Mouse (Mus musculus) left cerebral cortex, postnatal 4 days (tissue): ENCODE data around the gene Themis2. TPM values are rescaled to one million over a fixed set of nuclear protein-coding genes. Genes with fewer than 3 reads are reported as not detected.

Experiments
- DNase-seq: peaks from one replicate; pipeline ENCODE4 v3.0.0-alpha.2; 2022
- intact Hi-C: fragments of 180-260 bp; cut with DNase I; formaldehyde crosslinking; loops from one replicate; pipeline ENCODE4 v1.15.1; 2025
- total RNA-seq, 2 experiments: library from RNA; stranded (reverse); gene quantifications; 2 replicates each; pipeline ENCODE4 v1.2.3; 2021

Themis2 gene
- under 1 TPM; 0.52 to 0.81 TPM for total RNA-seq

DNA sequence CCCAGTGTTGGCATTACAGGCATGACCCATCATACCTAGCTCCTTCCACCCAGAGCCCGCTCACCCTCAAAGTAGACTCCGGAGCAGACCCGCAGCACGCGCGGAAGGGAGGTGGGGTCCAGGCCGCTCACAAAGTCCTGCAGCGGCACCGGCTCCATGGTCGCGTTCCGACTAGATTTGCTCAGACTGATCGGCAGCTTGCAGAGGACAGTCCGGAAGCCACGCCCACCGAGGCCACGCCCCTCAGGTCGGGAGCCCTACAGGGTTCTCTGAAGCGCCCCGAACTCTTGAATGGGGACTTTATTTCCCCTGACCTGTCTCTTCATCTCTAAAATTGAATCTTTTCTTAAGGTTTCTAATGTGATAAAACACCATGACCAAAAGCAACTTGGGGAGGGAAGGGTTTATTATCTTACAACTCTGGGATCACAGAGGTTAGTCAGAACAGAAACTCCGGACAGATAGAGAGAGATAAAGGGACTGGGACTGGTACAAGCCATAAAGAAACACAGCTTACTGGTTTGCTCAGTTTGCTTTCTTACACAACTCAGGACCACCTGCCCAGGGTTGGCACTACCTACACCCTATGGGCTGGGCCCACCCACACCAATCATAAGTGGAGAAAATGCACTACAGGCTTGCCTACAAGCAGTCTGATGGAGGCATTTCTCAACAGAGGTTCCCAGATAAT, at the start of gene Themis2:
Gene Themis2, minus strand, starts transcription at position 192 of the 691 bp plus-strand sequence.
- intact Hi-C loops, result no loop called here
- DNase-seq, result peak; percentile 52

- no peak for DNase-seq
- intact Hi-C loops, result no loop called here
These were observed 47.5 kb upstream of the Themis2 start for GRCm38 (mm10) chr4:132843705-132844071.

DNA sequence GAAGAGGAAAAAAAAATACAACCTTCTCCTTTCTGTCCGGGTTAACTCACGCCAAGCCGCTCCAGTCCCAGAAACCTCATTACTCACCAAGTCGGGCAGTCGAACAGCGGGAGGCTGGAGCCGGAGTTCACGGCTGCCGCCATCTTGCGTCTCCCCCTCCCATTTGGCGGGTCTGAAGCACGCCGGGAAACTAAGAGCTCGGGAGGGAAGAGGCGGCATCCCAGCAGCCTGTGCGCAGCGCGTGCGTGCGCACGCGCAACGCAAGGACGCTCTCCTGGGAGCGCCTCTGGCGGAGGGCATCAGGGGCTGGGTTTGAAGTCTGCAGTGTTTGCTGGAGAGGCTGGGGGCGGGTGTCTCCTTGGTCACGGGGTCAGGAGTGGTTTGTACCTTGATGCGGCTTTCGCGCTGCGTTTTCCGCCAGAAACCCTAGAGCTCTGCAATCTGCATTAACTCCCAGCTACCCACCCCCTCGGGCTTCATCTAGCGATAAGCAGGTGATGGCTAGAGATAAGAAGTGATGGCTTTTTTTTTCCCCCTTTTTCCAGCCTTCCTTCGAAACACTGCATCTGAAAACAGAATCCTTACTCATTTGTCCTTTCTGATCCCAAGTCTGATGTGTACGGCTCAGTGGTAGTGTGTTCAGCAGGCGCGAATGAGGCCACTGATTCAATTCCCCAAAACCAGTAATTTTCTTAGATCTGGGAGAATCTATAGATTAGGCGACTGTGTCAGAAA, 47.0 kb upstream of the Themis2 start, which contains the start of gene Ppp1r8:
Gene Ppp1r8, minus strand, starts transcription at position 200 of the 735 bp plus-strand sequence.
- intact Hi-C loops, result no loop called here
- DNase-seq, result peak; percentile 94

- peak; percentile 24 for DNase-seq
- intact Hi-C loops, result no loop called here
These were observed 46.2 kb upstream of the Themis2 start for GRCm38 (mm10) chr4:132842281-132842906.

DNA sequence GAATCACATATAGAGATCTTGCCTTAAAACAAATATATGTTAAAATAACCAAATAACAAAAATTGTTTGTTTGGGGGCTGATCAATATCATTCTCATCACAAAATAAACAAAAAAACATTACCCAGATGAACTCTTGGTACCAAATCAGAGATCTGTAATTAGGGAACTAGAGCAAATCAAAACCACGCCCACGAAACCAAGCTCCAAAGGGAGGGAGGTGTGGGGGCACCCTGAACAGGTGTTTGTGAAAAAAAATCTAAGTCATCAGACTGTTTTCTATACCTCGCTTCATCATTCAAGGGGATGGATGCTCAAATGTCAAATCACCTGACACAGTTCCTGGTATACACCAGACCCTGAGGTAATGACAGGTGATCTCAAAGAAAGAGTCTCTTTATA, 45.3 kb upstream of the Themis2 start:
- no peak for DNase-seq
- intact Hi-C loops, result no loop called here

DNA sequence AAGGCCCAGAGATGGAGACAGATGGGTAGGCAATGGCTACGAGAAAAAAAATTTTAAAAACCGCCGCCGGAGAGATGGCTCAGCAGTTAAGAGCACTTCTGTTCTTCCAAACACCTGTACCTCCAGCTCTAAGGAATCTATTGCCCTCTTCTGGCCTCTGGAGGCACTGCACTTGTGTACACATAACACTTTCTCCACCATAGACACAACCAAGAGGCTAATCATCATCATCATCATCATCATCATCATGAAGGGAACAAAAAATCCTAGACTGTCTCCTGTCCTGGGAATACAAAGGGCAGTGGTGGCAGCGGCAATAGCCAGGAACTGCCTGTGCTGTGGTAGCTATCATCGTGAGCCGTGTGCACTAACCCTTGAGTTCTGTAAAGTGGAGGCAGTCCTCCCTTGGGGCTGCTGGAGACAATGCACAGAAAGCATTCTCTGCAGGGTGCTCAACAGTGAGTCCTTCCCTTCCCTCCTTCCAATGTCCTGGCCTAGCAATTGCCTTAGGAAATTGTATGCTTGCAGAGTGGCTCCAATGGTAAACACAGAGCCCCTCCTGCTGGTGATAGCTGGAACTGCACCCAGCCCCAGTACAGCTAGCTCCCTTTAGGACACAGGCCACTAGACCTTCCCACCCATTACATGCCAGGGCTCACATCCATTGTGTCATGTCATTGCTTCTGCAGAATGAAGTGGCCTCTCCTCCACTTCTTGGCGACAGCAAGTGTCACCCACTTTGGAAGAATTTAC, 27.6 kb upstream of the Themis2 start:
- peak; percentile 57 for DNase-seq
- intact Hi-C loops, result loop anchor here (10.0 kb wide), 1 partner anchor 119 kb away; no protein-coding TSS in a partner anchor

GRCm38 (mm10) chr4:132818442-132818841, 22.3 kb upstream of the Themis2 start:
- no peak for DNase-seq

DNA sequence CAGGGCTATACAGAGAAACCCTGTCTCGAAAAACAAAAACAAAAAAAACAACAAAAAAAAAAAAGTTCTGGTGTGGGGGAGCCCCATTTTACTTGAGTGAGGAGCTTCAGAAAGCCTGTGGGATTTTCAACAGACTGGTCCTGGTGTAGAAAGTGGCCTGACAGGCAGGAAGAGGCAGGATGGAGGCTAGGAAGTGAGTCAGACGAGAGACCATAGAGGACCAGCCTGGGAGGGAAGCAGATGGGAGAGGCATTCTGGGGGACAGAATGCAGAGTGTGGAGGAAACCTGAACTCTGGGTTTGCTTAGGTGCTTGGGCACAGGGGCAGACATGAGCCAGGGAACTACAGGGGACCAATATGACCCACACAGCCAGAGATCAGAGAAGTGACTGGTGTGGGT, 20.7 kb upstream of the Themis2 start:
- intact Hi-C loops, result no loop called here
- DNase-seq, result no peak

More at GRCm38 (mm10) chr4:132818442-132818841, 22.3 kb upstream of the Themis2 start:
- intact Hi-C loops, result no loop called here

- DNase-seq, result no peak
- intact Hi-C loops, result no loop called here
These were observed 20.2 kb upstream of the Themis2 start for GRCm38 (mm10) chr4:132816404-132816803.

DNA sequence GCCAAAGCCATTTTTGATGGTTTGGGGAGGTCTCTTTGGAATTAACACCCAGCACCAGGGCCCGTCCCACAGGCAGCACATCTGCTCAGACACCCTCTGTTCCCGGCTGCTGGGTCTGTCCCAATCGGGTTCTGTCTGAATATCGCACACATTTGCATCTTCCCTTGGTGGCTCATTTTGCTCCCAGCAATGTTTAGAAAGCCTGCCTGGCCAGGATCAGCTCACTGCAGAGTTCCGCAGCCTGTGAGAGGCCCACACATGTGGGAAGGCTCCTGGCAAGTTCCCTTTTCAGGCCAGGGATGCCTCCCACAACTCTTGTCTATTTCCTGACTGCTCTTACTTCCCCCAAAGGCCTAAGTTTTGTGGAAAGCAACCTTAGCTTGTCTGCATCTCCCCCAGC, 13.4 kb upstream of the Themis2 start:
- intact Hi-C loops, result no loop called here
- no peak for DNase-seq

- no peak for DNase-seq
- intact Hi-C loops, result no loop called here
These were observed 11.8 kb upstream of the Themis2 start for GRCm38 (mm10) chr4:132807771-132808641.

- no peak for DNase-seq
- intact Hi-C loops, result no loop called here
These were observed 10.5 kb upstream of the Themis2 start for GRCm38 (mm10) chr4:132806620-132807191.

GRCm38 (mm10) chr4:132805599-132806197, 9.5 kb upstream of the Themis2 start:
- intact Hi-C loops, result no loop called here
- no peak for DNase-seq

GRCm38 (mm10) chr4:132805146-132805545, 9.0 kb upstream of the Themis2 start:
- intact Hi-C loops, result no loop called here
- DNase-seq, result no peak

- intact Hi-C loops, result no loop called here
- DNase-seq, result no peak
These were observed 8.1 kb upstream of the Themis2 start for GRCm38 (mm10) chr4:132804331-132804730.

GRCm38 (mm10) chr4:132803876-132804275, 7.7 kb upstream of the Themis2 start:
- DNase-seq, result no peak
- intact Hi-C loops, result no loop called here

DNA sequence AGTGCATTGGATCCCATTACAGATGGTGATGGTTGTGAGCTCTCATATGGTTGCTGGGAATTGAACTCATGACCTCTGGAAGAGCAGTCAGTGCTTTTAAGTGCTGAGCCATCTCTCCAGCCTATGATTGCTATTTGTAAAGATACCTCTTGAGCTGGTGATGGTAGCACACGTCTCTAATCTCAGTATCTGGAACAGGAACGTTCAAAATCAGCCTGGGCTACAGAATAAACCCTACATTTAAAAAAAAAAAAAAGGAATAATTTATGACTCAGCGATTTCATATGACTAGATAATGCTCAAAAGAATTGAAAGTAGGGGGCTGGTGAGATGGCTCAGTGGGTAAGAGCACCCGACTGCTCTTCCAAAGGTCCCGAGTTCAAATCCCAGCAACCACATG, 7.0 kb upstream of the Themis2 start:
- intact Hi-C loops, result no loop called here
- DNase-seq, result no peak

DNA sequence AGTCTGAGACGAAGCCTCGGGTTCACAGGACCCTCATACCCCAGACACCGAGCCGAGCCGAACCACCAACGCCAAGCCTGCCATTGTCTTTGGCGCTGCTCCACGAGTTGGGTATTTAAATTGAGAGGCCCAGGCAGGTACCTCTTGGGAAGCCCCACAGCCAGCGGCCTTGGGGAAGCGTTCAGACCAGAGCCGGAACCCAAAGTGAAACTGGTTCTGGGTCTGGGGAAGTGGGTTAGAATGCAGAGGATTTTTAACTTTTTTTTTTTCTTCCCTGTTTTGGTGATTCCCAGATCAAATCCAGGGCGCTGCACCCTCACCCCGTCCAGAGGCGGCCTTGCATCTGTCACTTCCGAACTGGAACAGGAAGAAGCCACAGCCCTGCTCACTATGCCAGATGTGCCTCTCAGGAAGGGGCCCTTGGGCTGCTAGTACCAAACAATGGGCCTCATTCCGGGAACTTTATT, 6.0 kb upstream of the Themis2 start:
- intact Hi-C loops, result no loop called here
- DNase-seq, result no peak
